Comparison of ENCODE assay signal across 8 mouse cellular contexts in the genomic region with DNA sequence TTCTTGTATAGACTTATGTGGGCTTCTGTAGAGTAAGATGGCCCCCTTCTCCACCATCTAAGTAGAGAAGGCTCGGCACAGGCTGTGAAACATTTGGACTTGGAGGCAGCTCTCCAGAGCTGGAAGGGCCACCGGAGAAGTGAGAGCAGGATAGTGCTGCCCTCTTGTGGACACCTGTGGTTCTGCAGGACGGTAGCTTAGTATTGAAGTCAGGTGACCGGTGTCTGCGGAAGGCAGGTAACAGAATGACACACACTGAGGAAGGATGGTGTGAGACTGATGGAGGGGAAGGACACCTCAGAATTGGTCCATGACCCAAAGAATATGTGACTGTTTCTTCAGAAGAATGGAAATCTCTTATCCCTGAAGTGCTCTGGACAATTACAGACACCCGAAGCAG. TPM values are rescaled to one million over a fixed set of nuclear protein-coding genes. Genes with fewer than 3 reads are reported as not detected.
DNase-seq lines count a peak whose midpoint lies in the region; ATAC-seq and TF ChIP-seq lines count a peak whose summit lies in the region.
"Had no signal": no experiment of that assay in that cellular context is flagged by ENCODE, and none has a peak within 500 bp of the region (broad histone marks: within the 10 kb centered on the region; RNA-seq: fewer than 3 reads in every experiment).

No protein-coding gene starts in this region.

- TF ChIP-seq EP300 in heart, postnatal 0 days (IDR thresholded peaks at IDR 0.05; ENCODE audit: low read depth): no peak
- TF ChIP-seq EP300 in liver, embryonic 14.5 days (IDR thresholded peaks at IDR 0.05; ENCODE audit: low read depth): no peak

- no peak for ATAC-seq in midbrain, embryonic 11.5 days (ENCODE audit: low FRiP score)
- no peak for ATAC-seq in heart, postnatal 0 days (ENCODE audit: insufficient read depth, low read depth)
- no peak for ATAC-seq in liver, embryonic 14.5 days (ENCODE audit: insufficient read depth)

- peaks cover 73% of the 10 kb centered on the region for H3K27me3 ChIP-seq in midbrain, embryonic 10.5 days (ENCODE audit: low read depth, poor library complexity, severe bottlenecking)
- peaks cover 17% of the 10 kb centered on the region for H3K27me3 ChIP-seq in midbrain, embryonic 11.5 days (ENCODE audit: control insufficient read depth, insufficient read depth, low read length)
- H3K27me3 ChIP-seq in heart, postnatal 0 days (ENCODE audit: control insufficient read depth, insufficient read depth, low read length): peaks cover 17% of the 10 kb centered on the region
- H3K27me3 ChIP-seq in liver, embryonic 14.5 days (ENCODE audit: control insufficient read depth, insufficient read depth, low read length): peaks cover 4% of the 10 kb centered on the region

- no peak overlapping the region for H3K4me2 ChIP-seq in midbrain, embryonic 11.5 days
- H3K4me2 ChIP-seq in heart, postnatal 0 days (ENCODE audit: low read depth, low read length): no peak overlapping the region
- no peak overlapping the region for H3K4me2 ChIP-seq in liver, embryonic 14.5 days (ENCODE audit: low read depth)

- H3K9me3 ChIP-seq in midbrain, embryonic 10.5 days (replicated peaks): no peaks in the 10 kb centered on the region
- no peaks in the 10 kb centered on the region for H3K9me3 ChIP-seq in midbrain, embryonic 11.5 days (ENCODE audit: control insufficient read depth, low read length)
- no peaks in the 10 kb centered on the region for H3K9me3 ChIP-seq in heart, postnatal 0 days (replicated peaks; ENCODE audit: control insufficient read depth, low read length)
- H3K9me3 ChIP-seq in liver, embryonic 14.5 days (ENCODE audit: control insufficient read depth, low read length): no peaks in the 10 kb centered on the region
- H3K9me3 ChIP-seq: megakaryocyte, embryonic 14.5 days had no signal

- DNase-seq in midbrain, embryonic 10.5 days (ENCODE audit: low spot score): peak; percentile 66
- DNase-seq in midbrain, embryonic 11.5 days (ENCODE audit: low spot score, missing footprints): no peak
- peak; percentile 40 for DNase-seq in adrenal gland, adult 2 months
- DNase-seq in cerebellum, postnatal 10 days: peak; percentile 84 to 90
- DNase-seq in heart, postnatal 0 days (ENCODE audit: low spot score): no peak
- peak in 2 of 3 experiments; percentile 19 to 20 for DNase-seq in liver, embryonic 14.5 days (ENCODE audit: low read depth in 3 of 3, low spot score in 3 of 3)
- peak; percentile 41 for DNase-seq in right cerebral cortex, postnatal 25 days

- WGBS in midbrain, embryonic 10.5 days: 40% methylated on average over 6 of the region's 6 CpGs
- WGBS in midbrain, embryonic 11.5 days: 32% methylated on average over 6 of the region's 6 CpGs
- 31% methylated on average over 6 of the region's 6 CpGs for WGBS in heart, postnatal 0 days
- 28% methylated on average over 6 of the region's 6 CpGs for WGBS in liver, embryonic 14.5 days (ENCODE audit: insufficient replicate concordance)

- TF ChIP-seq CTCF in heart, postnatal 0 days (IDR thresholded peaks at IDR 0.05; ENCODE audit: low read depth): peak; percentile 67
- TF ChIP-seq CTCF in liver, embryonic 14.5 days (IDR thresholded peaks at IDR 0.05; ENCODE audit: low read depth): peak; percentile 94

- H3K36me3 ChIP-seq in midbrain, embryonic 10.5 days: no peaks in the 10 kb centered on the region
- no peaks in the 10 kb centered on the region for H3K36me3 ChIP-seq in midbrain, embryonic 11.5 days (ENCODE audit: control insufficient read depth, insufficient read depth, low read length)
- no peaks in the 10 kb centered on the region for H3K36me3 ChIP-seq in heart, postnatal 0 days (replicated peaks; ENCODE audit: control insufficient read depth, insufficient read depth, low read length)
- no peaks in the 10 kb centered on the region for H3K36me3 ChIP-seq in liver, embryonic 14.5 days (replicated peaks; ENCODE audit: control insufficient read depth, insufficient read depth, low read depth)

- H3K4me1 ChIP-seq in midbrain, embryonic 10.5 days: peaks cover 13% of the 10 kb centered on the region
- peaks cover 2% of the 10 kb centered on the region; the same call in 1 of the 2 replicates for H3K4me1 ChIP-seq in midbrain, embryonic 11.5 days (ENCODE audit: control insufficient read depth, insufficient read depth, low read length)
- 0 out of 2 replicates have a peak, but pooled peaks cover 4% of the 10 kb centered on the region for H3K4me1 ChIP-seq in heart, postnatal 0 days (ENCODE audit: control insufficient read depth, insufficient read depth)
- H3K4me1 ChIP-seq in liver, embryonic 14.5 days (replicated peaks; ENCODE audit: control insufficient read depth in 2 of 2, insufficient read depth in 2 of 2, low read length in 1 of 2): no peaks in the 10 kb centered on the region
- H3K4me1 ChIP-seq: megakaryocyte, embryonic 14.5 days had no signal

- H3K9ac ChIP-seq in midbrain, embryonic 11.5 days (ENCODE audit: low read length): no peak overlapping the region
- H3K9ac ChIP-seq in heart, postnatal 0 days (replicated peaks; ENCODE audit: low read depth, low read length): no peak overlapping the region
- no peak overlapping the region for H3K9ac ChIP-seq in liver, embryonic 14.5 days (replicated peaks)

- H3K27ac ChIP-seq in midbrain, embryonic 10.5 days (replicated peaks): no peak overlapping the region
- H3K27ac ChIP-seq in midbrain, embryonic 11.5 days (ENCODE audit: low read depth, low read length): no peak overlapping the region
- H3K27ac ChIP-seq in heart, postnatal 0 days (ENCODE audit: low read depth): no peak overlapping the region
- H3K27ac ChIP-seq in liver, embryonic 14.5 days: no peak overlapping the region

- H3K4me3 ChIP-seq in midbrain, embryonic 10.5 days: no peak overlapping the region
- H3K4me3 ChIP-seq in midbrain, embryonic 11.5 days (ENCODE audit: low read depth, low read length): no peak overlapping the region
- H3K4me3 ChIP-seq in heart, postnatal 0 days (ENCODE audit: low read depth, low read length): no peak overlapping the region
- no peak overlapping the region for H3K4me3 ChIP-seq in liver, embryonic 14.5 days (ENCODE audit: insufficient read depth in 1 of 2, low read depth in 2 of 2, low read length in 2 of 2)
- H3K4me3 ChIP-seq: megakaryocyte, embryonic 14.5 days had no signal

RNA-seq across cellular contexts. Expression of a gene that starts 19.2 kb away (rescaled TPM):
- 15.0 and 18.7 TPM in 2 replicates for polyA plus RNA-seq in midbrain, embryonic 10.5 days (2016; fragmentation: Nextera tagmentation; extraction: Ambion mirVana)
- polyA plus RNA-seq in midbrain, embryonic 11.5 days (2014; fragmentation: Nextera tagmentation; extraction: Ambion mirVana): 16.5 and 18.7 TPM in 2 replicates
- under 1 TPM in 1 of 2 experiments, not detected in 1; 0.14 TPM for total RNA-seq in adrenal gland, adult 2 months (2021)
- polyA plus RNA-seq in adrenal gland, adult 2 months (2012; rRNA removed): not detected in 2 replicates
- 0.04 TPM in 1 of 2 replicates, not detected in the other for total RNA-seq in heart, postnatal 0 days (2014; rRNA removed; ENCODE audit: low replicate concordance)
- polyA plus RNA-seq in heart, postnatal 0 days (2015; fragmentation: Nextera tagmentation; extraction: Ambion mirVana): not detected in 2 replicates
- polyA plus RNA-seq in liver, embryonic 14.5 days (2012; rRNA removed): 0.06 and 0.08 TPM in 2 replicates
- 0.08 and 0.11 TPM in 2 replicates for polyA plus RNA-seq in liver, embryonic 14.5 days (2014; fragmentation: Nextera tagmentation; extraction: Ambion mirVana)

Comparison
In these comparisons a context has a peak if more than half of its experiments do, and no peak if none do; other contexts are left out.
1. DNase-seq: peak in midbrain, embryonic 10.5 days (single experiment), adrenal gland, adult 2 months (single experiment), cerebellum, postnatal 10 days (2 of 2), liver, embryonic 14.5 days (2 of 3) and right cerebral cortex, postnatal 25 days (single experiment); none in midbrain, embryonic 11.5 days (single experiment) and heart, postnatal 0 days (single experiment).
2. RNA of a gene that starts 19.2 kb away (polyA plus RNA-seq): 16.5 to 18.7 TPM in midbrain, embryonic 11.5 days and 15.0 to 18.7 TPM in midbrain, embryonic 10.5 days; 0.06 to 0.11 TPM in liver, embryonic 14.5 days, not detected in adrenal gland, adult 2 months and not detected in heart, postnatal 0 days; every median in the first group is over 10 times any median in the second.